Mouse (Mus musculus) MEL (cell line): ENCODE measurements around the gene Sars. TPM values are rescaled to one million over a fixed set of nuclear protein-coding genes. Genes with fewer than 3 reads are reported as not detected.

ENCODE experiments used
- DNase-seq: peaks from one replicate; pipeline ENCODE4 v3.0.0; 2011; ENCODE audit warnings: low read depth, low spot score
- H3K27ac ChIP-seq: 2 replicates; pipeline ENCODE4 v1.5.1; 2012; ENCODE audit warnings: low read depth, mild to moderate bottlenecking, control low read depth, low read length, moderate library complexity; ENCODE audit not compliant: control insufficient read depth
- H3K27me3 ChIP-seq, 2 experiments: fragments of 150-350 bp in 1 of 2; sonication (generic) in 1 of 2; 2 replicates each; pipeline ENCODE4 v1.6.1; 2012; ENCODE audit warnings: low read length in 2 of 2, mild to moderate bottlenecking in 2 of 2, improper control_type of control experiment in 1 of 2, moderate library complexity in 1 of 2; ENCODE audit not compliant: insufficient read depth in 2 of 2, control insufficient read depth in 1 of 2
- H3K36me3 ChIP-seq, 2 experiments: 2 replicates each; pipeline ENCODE4 v1.6.1; 2012 to 2014; ENCODE audit warnings: low read length in 2 of 2, improper control_type of control experiment in 1 of 2, inconsistent platforms in 1 of 2, mild to moderate bottlenecking in 1 of 2; ENCODE audit not compliant: insufficient read depth in 2 of 2, control insufficient read depth in 1 of 2
- H3K4me1 ChIP-seq, 2 experiments: fragments of 150-350 bp in 1 of 2; sonication (generic) in 1 of 2; 2 replicates each; pipeline ENCODE4 v1.6.1; 2012; ENCODE audit warnings: low read length in 2 of 2, improper control_type of control experiment in 1 of 2, mild to moderate bottlenecking in 1 of 2; ENCODE audit not compliant: insufficient read depth in 2 of 2, control insufficient read depth in 1 of 2
- H3K4me3 ChIP-seq, 2 experiments: fragments of 150-350 bp in 1 of 2; sonication (generic) in 1 of 2; 2 replicates each; pipeline ENCODE4 v1.5.1; 2012; ENCODE audit warnings: low read depth in 2 of 2, low read length in 2 of 2, mild to moderate bottlenecking in 2 of 2, moderate library complexity in 2 of 2, control low read depth in 1 of 2, improper control_type of control experiment in 1 of 2; ENCODE audit not compliant: control insufficient read depth in 1 of 2, insufficient read depth in 1 of 2
- H3K79me2 ChIP-seq: 2 replicates; pipeline ENCODE4 v1.6.1; 2012; ENCODE audit warnings: mild to moderate bottlenecking, low read length, moderate library complexity; ENCODE audit not compliant: control insufficient read depth, poor library complexity, insufficient read depth
- H3K9ac ChIP-seq: 2 replicates; pipeline ENCODE4 v1.6.1; 2012; ENCODE audit warnings: low read depth, mild to moderate bottlenecking, control low read depth, low read length, moderate library complexity; ENCODE audit not compliant: control insufficient read depth, poor library complexity, severe bottlenecking
- H3K9me3 ChIP-seq: fragments of 150-350 bp; sonication (generic); replicated peaks from 2 replicates; pipeline ENCODE4 v1.6.1; 2012; ENCODE audit warnings: mild to moderate bottlenecking, low read length, improper control_type of control experiment, moderate library complexity; ENCODE audit not compliant: insufficient read depth
- CHD1 ChIP-seq: IDR thresholded peaks from 2 replicates; pipeline ENCODE4 v1.6.1; 2012; ENCODE audit warnings: low read depth, mild to moderate bottlenecking, inconsistent platforms, low read length, improper control_type of control experiment
- CTCF ChIP-seq, 3 experiments: IDR thresholded peaks in 2 of 3; conservative IDR thresholded peaks in 1 of 3; 2 replicates each; pipeline ENCODE4 v1.5.1; 2011 to 2012; ENCODE audit warnings: low read length in 3 of 3, low read depth in 2 of 3, mild to moderate bottlenecking in 2 of 3, improper control_type of control experiment in 1 of 3, inconsistent platforms in 1 of 3, mixed read lengths in 1 of 3, moderate library complexity in 1 of 3; ENCODE audit not compliant: control insufficient read depth in 1 of 3, insufficient read depth in 1 of 3, poor library complexity in 1 of 3, severe bottlenecking in 1 of 3
- ELF1 ChIP-seq: IDR thresholded peaks from 2 replicates; pipeline ENCODE4 v1.6.1; 2014; ENCODE audit warnings: low read depth, mild to moderate bottlenecking, inconsistent platforms, low read length, improper control_type of control experiment, moderate library complexity
- EP300 ChIP-seq, 2 experiments: IDR thresholded peaks; 2 replicates each; pipeline ENCODE4 v1.6.1; 2011; ENCODE audit warnings: improper control_type of control experiment in 2 of 2, low read length in 2 of 2, low read depth in 1 of 2, mild to moderate bottlenecking in 1 of 2
- ETS1 ChIP-seq: IDR thresholded peaks from 2 replicates; pipeline ENCODE4 v1.6.1; 2012; ENCODE audit warnings: low read depth, mild to moderate bottlenecking, inconsistent platforms, low read length, improper control_type of control experiment, moderate library complexity
- GABPA ChIP-seq: IDR thresholded peaks from 2 replicates; pipeline ENCODE4 v1.6.1; 2012; ENCODE audit warnings: low read depth, mild to moderate bottlenecking, inconsistent platforms, low read length, improper control_type of control experiment, moderate library complexity
- HCFC1 ChIP-seq: IDR thresholded peaks from 2 replicates; pipeline ENCODE4 v1.6.1; 2012; ENCODE audit warnings: low read depth, mild to moderate bottlenecking, inconsistent platforms, low read length, improper control_type of control experiment, moderate library complexity
- KAT2A ChIP-seq: conservative IDR thresholded peaks from 2 replicates; pipeline ENCODE4 v1.6.1; 2012; ENCODE audit warnings: low read depth, low read length, improper control_type of control experiment, inconsistent platforms
- MAFK ChIP-seq: IDR thresholded peaks from 2 replicates; pipeline ENCODE4 v1.6.1; 2011; ENCODE audit warnings: low read depth, mild to moderate bottlenecking, low read length, improper control_type of control experiment, borderline replicate concordance
- MAZ ChIP-seq: IDR thresholded peaks from 2 replicates; pipeline ENCODE4 v1.6.1; 2012; ENCODE audit warnings: low read depth, mild to moderate bottlenecking, inconsistent platforms, low read length, improper control_type of control experiment
- MEF2A ChIP-seq: IDR thresholded peaks from 2 replicates; pipeline ENCODE4 v1.6.1; 2014; ENCODE audit warnings: low read depth, mild to moderate bottlenecking, inconsistent platforms, low read length, improper control_type of control experiment; ENCODE audit not compliant: poor library complexity, insufficient replicate concordance, severe bottlenecking; ENCODE audit errors: extremely low read depth
- MYB ChIP-seq: IDR thresholded peaks from 2 replicates; pipeline ENCODE4 v1.6.1; 2011; ENCODE audit warnings: mild to moderate bottlenecking, low read depth, low read length, improper control_type of control experiment
- MYC ChIP-seq: IDR thresholded peaks from 2 replicates; pipeline ENCODE4 v1.6.1; 2011; ENCODE audit warnings: low read depth, mild to moderate bottlenecking, low read length, improper control_type of control experiment, moderate library complexity
- RAD21 ChIP-seq: IDR thresholded peaks from 2 replicates; pipeline ENCODE4 v1.6.1; 2011; ENCODE audit warnings: mild to moderate bottlenecking, low read depth, low read length, improper control_type of control experiment
- SMC3 ChIP-seq: IDR thresholded peaks from 2 replicates; pipeline ENCODE4 v1.6.1; 2011; ENCODE audit warnings: low read depth, low read length, improper control_type of control experiment
- ZC3H11A ChIP-seq: IDR thresholded peaks from 2 replicates; pipeline ENCODE4 v1.6.1; 2012; ENCODE audit warnings: low read depth, mild to moderate bottlenecking, inconsistent platforms, low read length, improper control_type of control experiment
- ZKSCAN1 ChIP-seq: IDR thresholded peaks from 2 replicates; pipeline ENCODE4 v1.6.1; 2012; ENCODE audit warnings: low read depth, mild to moderate bottlenecking, inconsistent platforms, low read length, improper control_type of control experiment, moderate library complexity
- ZMIZ1 ChIP-seq: IDR thresholded peaks from 2 replicates; pipeline ENCODE4 v1.6.1; 2012; ENCODE audit warnings: low read depth, mild to moderate bottlenecking, inconsistent platforms, low read length, improper control_type of control experiment, moderate library complexity
- ZNF384 ChIP-seq: IDR thresholded peaks from 2 replicates; pipeline ENCODE4 v1.6.1; 2012; ENCODE audit warnings: low read depth, mild to moderate bottlenecking, inconsistent platforms, low read length, improper control_type of control experiment
- polyA plus RNA-seq, 2 experiments: library from polyadenylated mRNA; stranded (reverse) in 1 of 2; unstranded in 1 of 2; fragments of >175 nt in 1 of 2; fragments of >200 nt in 1 of 2; gene quantifications; 2 replicates each; pipeline versions ENCODE4 v1.2.1 to v1.2.4; 2012; ENCODE audit warnings: low replicate concordance in 2 of 2, low read depth in 1 of 2; ENCODE audit not compliant: insufficient read length in 2 of 2, insufficient read depth in 1 of 2, missing spikeins in 1 of 2
- total RNA-seq: library from RNA; depleted of rRNA; stranded (reverse); fragments of 300-350 nt; gene quantifications from 2 replicates; pipeline ENCODE4 v1.2.3, GENCODE M21; 2012

Gene Sars
- total and polyA plus RNA-seq, 3 experiments, result 202 to 337 TPM; not detected in 1

DNA sequence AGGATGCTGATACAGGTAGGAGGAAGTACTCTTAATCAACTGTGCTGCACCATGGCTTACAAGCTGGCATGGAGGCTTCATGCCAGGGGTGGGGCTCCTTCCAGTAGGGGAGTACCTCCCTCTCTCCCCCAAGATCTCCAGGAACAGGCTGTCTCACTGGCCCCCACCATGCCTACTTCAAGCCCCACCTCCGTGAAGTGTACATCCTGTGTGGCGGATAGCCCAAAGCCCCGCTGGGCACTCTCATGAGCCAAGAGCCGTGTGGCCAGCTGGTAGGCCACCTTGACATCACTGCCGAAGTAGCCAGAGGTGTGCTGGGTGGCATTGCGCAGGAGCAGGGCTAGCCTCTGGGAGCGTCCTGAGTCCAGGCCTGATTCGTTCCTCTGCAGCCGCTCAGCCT, 46.7 kb downstream of the Sars start:
- Histone ChIP-seq H3K4me1 (no peaks in the 10 kb centered on the region), H3K27ac (no peak overlapping the region), H3K9ac (no peak overlapping the region)
- TF ChIP-seq ZNF384 (no peak), MEF2A (no peak), ZMIZ1 (no peak), KAT2A (no peak)
- TF ChIP-seq, all 39 proteins: peak for 0
- H3K9me3 ChIP-seq, result no peaks in the 10 kb centered on the region
- no peaks in the 10 kb centered on the region for H3K36me3 ChIP-seq
- H3K4me3 ChIP-seq, result no peak overlapping the region
- H3K79me2 ChIP-seq, result no peaks in the 10 kb centered on the region
- DNase-seq, result no peak
- 0 out of 4 replicates have a peak, but pooled peaks cover 0 to 2% of the 10 kb centered on the region in 2 experiments for H3K27me3 ChIP-seq

- DNase-seq, result no peak
- Histone ChIP-seq H3K4me1 (no peaks in the 10 kb centered on the region), H3K27me3 (peaks cover 0 to 4% of the 10 kb centered on the region in 2 experiments; a peak in 2 of 4 replicates), H3K4me3 (no peak overlapping the region), H3K79me2 (no peaks in the 10 kb centered on the region), H3K27ac (no peak overlapping the region), H3K9ac (no peak overlapping the region), H3K9me3 (no peaks in the 10 kb centered on the region), H3K36me3 (no peaks in the 10 kb centered on the region)
- TF ChIP-seq ETS1 (no peak), MYC (no peak), CHD1 (no peak), RAD21 (no peak), ELF1 (no peak), ZC3H11A (no peak), MYB (no peak), SMC3 (no peak), ZKSCAN1 (no peak), CTCF (IDR thresholded peaks at IDR 0.05 in 2 of 3, conservative IDR thresholded peaks at IDR 0.05 in 1 of 3; ENCODE audit: control insufficient read depth in 1 of 3, insufficient read depth in 1 of 3, low read depth in 2 of 3, low read length in 3 of 3, poor library complexity in 1 of 3, severe bottlenecking in 1 of 3) (no peak), EP300 (IDR thresholded peaks at IDR 0.05; ENCODE audit: low read depth in 1 of 2, low read length in 2 of 2) (no peak), GABPA (no peak), HCFC1 (no peak), MAZ (no peak), MAFK (no peak), ZNF384 (no peak)
Observed at GRCm38 (mm10) chr3:108392793-108393192, 52.2 kb downstream of the Sars start.
